Mouse (Mus musculus): ENCODE measurements around the gene Depp1.

DNA sequence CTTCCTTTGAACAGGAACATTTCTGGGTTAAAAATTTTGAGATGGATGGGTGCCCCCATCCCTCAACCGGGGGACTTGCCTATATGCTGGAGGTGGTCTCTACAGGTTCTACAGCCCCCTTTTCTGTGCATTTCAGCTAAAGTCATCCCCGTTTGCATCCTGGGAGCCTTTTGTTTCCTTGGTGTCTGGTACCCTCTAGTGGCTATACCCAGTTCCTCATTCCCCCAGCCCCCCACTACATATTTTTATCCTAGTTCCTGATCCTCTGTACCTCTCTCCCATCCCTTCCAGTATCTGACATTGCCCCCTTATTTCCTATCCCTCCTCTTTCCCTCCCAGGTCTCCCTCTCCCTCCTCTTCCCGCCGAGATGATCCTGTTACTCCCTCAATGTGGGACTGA lies 43.2 kb upstream of the Depp1 start:
- TF ChIP-seq CTCF (IDR thresholded peaks at IDR 0.05; ENCODE audit: control insufficient read depth, insufficient read depth, low read length): no peak
- no peak for TF ChIP-seq POLR2A (IDR thresholded peaks at IDR 0.05; ENCODE audit: borderline replicate concordance, control insufficient read depth, low read depth, low read length)

Data from bone marrow, adult 2 months (tissue).